Comparison of ENCODE assay signal across 8 mouse cellular contexts in the genomic region with DNA sequence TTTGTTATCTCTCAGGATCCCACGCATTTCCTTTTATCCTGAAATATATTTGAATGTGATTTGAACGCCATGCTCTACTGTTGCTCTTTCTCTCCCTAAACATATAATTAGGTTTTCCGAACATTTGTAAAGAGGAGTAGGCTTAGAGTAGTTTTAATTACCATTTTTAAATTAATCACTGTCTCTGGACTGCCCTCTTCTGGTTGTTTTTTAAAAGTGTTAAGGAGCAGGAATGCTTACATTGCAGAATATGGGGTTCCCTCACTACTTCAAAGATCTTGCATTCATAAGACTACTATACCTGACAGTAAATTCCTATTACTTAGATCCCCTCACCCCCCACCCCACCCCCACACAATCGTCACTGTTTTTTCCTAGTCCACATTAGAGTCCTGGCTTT.
DNase-seq lines count a peak whose midpoint lies in the region; ATAC-seq and TF ChIP-seq lines count a peak whose summit lies in the region.
"Had no signal": no experiment of that assay in that cellular context is flagged by ENCODE, and none has a peak within 500 bp of the region (broad histone marks: within the 10 kb centered on the region; RNA-seq: fewer than 3 reads in every experiment).

No protein-coding gene starts in this region.

- H3K4me3 ChIP-seq in hindbrain, postnatal 0 days (ENCODE audit: low read length), result no peak overlapping the region
- no peak overlapping the region for H3K4me3 ChIP-seq in hindbrain, embryonic 11.5 days (ENCODE audit: low read depth, low read length)
- H3K4me3 ChIP-seq in forebrain, embryonic 15.5 days, result no peak overlapping the region
- H3K4me3 ChIP-seq: hindbrain, embryonic 12.5 days had no signal

- no peak overlapping the region for H3K27ac ChIP-seq in hindbrain, postnatal 0 days
- H3K27ac ChIP-seq in hindbrain, embryonic 11.5 days (ENCODE audit: low read depth, low read length), result no peak overlapping the region
- no peak overlapping the region for H3K27ac ChIP-seq in forebrain, embryonic 15.5 days (replicated peaks)
- H3K27ac ChIP-seq: hindbrain, embryonic 12.5 days had no signal

- H3K9ac ChIP-seq in hindbrain, postnatal 0 days (replicated peaks; ENCODE audit: low read length), result no peak overlapping the region
- H3K9ac ChIP-seq in hindbrain, embryonic 11.5 days (ENCODE audit: low read depth, low read length), result no peak overlapping the region
- no peak overlapping the region for H3K9ac ChIP-seq in forebrain, embryonic 15.5 days (replicated peaks)
- H3K9ac ChIP-seq: hindbrain, embryonic 12.5 days had no signal

- H3K4me2 ChIP-seq in hindbrain, postnatal 0 days (ENCODE audit: low read depth, low read length), result no peak overlapping the region
- no peak overlapping the region for H3K4me2 ChIP-seq in hindbrain, embryonic 11.5 days (replicated peaks; ENCODE audit: low read depth, low read length)
- no peak overlapping the region for H3K4me2 ChIP-seq in forebrain, embryonic 15.5 days (replicated peaks)
- H3K4me2 ChIP-seq: hindbrain, embryonic 12.5 days had no signal

- WGBS in hindbrain, postnatal 0 days, result 54% methylated on average over 4 of the region's 4 CpGs
- WGBS in hindbrain, embryonic 11.5 days, result 57% methylated on average over 4 of the region's 4 CpGs
- WGBS in forebrain, embryonic 15.5 days, result 26% methylated on average over 4 of the region's 4 CpGs

- H3K4me1 ChIP-seq in hindbrain, postnatal 0 days (ENCODE audit: insufficient read depth, low read length), result no peaks in the 10 kb centered on the region
- no peaks in the 10 kb centered on the region for H3K4me1 ChIP-seq in hindbrain, embryonic 11.5 days (replicated peaks; ENCODE audit: control insufficient read depth, insufficient read depth, low read length)
- peaks cover 9% of the 10 kb centered on the region for H3K4me1 ChIP-seq in forebrain, embryonic 15.5 days

- no peaks in the 10 kb centered on the region for H3K27me3 ChIP-seq in hindbrain, postnatal 0 days (ENCODE audit: insufficient read depth, low read length)
- no peaks in the 10 kb centered on the region for H3K27me3 ChIP-seq in hindbrain, embryonic 11.5 days (ENCODE audit: control insufficient read depth, insufficient read depth, low read length)
- H3K27me3 ChIP-seq in forebrain, embryonic 15.5 days, result no peaks in the 10 kb centered on the region
- H3K27me3 ChIP-seq: hindbrain, embryonic 12.5 days had no signal

- no peak for ATAC-seq in hindbrain, postnatal 0 days
- no peak for ATAC-seq in hindbrain, embryonic 11.5 days (ENCODE audit: low FRiP score)
- peak; percentile 59 for ATAC-seq in forebrain, embryonic 15.5 days (replicated peaks)

- peak; percentile 55 for DNase-seq in hindbrain, postnatal 0 days (ENCODE audit: low spot score)
- DNase-seq in hindbrain, embryonic 11.5 days (ENCODE audit: low spot score), result no peak
- DNase-seq in right cerebral cortex, adult 18-20 months, result peak; percentile 8
- DNase-seq in right cerebral cortex, postnatal 10 days (ENCODE audit: low spot score in 2 of 2), result no peak
- no peak for DNase-seq in testis, postnatal 14 days (ENCODE audit: low spot score)
- no peak for DNase-seq in urinary bladder, adult 18-20 months (ENCODE audit: low spot score in 2 of 2)

- TF ChIP-seq CTCF in hindbrain, postnatal 0 days (IDR thresholded peaks at IDR 0.05; ENCODE audit: low read depth), result peak; percentile 37

- H3K36me3 ChIP-seq in hindbrain, postnatal 0 days (ENCODE audit: insufficient read depth, low read length), result no peaks in the 10 kb centered on the region
- H3K36me3 ChIP-seq in hindbrain, embryonic 11.5 days (ENCODE audit: control insufficient read depth, insufficient read depth, low read length), result no peaks in the 10 kb centered on the region
- no peaks in the 10 kb centered on the region for H3K36me3 ChIP-seq in forebrain, embryonic 15.5 days
- H3K36me3 ChIP-seq: hindbrain, embryonic 12.5 days had no signal

- H3K9me3 ChIP-seq in hindbrain, postnatal 0 days (ENCODE audit: low read length), result no peaks in the 10 kb centered on the region; the same call in 1 of the 2 replicates
- H3K9me3 ChIP-seq in hindbrain, embryonic 11.5 days (ENCODE audit: control insufficient read depth, low read length), result no peaks in the 10 kb centered on the region
- no peaks in the 10 kb centered on the region for H3K9me3 ChIP-seq in forebrain, embryonic 15.5 days
- H3K9me3 ChIP-seq: hindbrain, embryonic 12.5 days had no signal

Comparison
In these comparisons a context has a peak if more than half of its experiments do, and no peak if none do; other contexts are left out.
1. DNase-seq: peak in hindbrain, postnatal 0 days (single experiment) and right cerebral cortex, adult 18-20 months (single experiment); none in hindbrain, embryonic 11.5 days (single experiment), right cerebral cortex, postnatal 10 days (0 of 2), testis, postnatal 14 days (single experiment) and urinary bladder, adult 18-20 months (0 of 2).